Mouse (Mus musculus) spleen, adult 2 months (tissue): ENCODE measurements around the gene Tpk1. TPM values are rescaled to one million over a fixed set of nuclear protein-coding genes. Genes with fewer than 3 reads are reported as not detected.

Experiments
- DNase-seq, 2 experiments: peaks; one replicate each; pipeline versions ENCODE4 v3.0.0 to v3.0.0-alpha.2; 2012 to 2021; ENCODE audit warnings: low spot score in 2 of 2, low read depth in 1 of 2
- H3K27ac ChIP-seq: fragments of 200-500 bp; 2 replicates; pipeline ENCODE4 v1.5.1; 2012; ENCODE audit warnings: low read length, inconsistent platforms; ENCODE audit not compliant: insufficient read depth
- H3K27me3 ChIP-seq: fragments of 200-500 bp; 2 replicates; pipeline ENCODE4 v1.6.1; 2012; ENCODE audit warnings: mild to moderate bottlenecking, moderate library complexity, low read length, inconsistent platforms; ENCODE audit not compliant: control insufficient read depth, insufficient read depth
- H3K36me3 ChIP-seq: fragments of 200-500 bp; 2 replicates; pipeline ENCODE4 v1.6.1; 2012; ENCODE audit warnings: mild to moderate bottlenecking, low read length, inconsistent platforms; ENCODE audit not compliant: control insufficient read depth, insufficient read depth
- H3K4me1 ChIP-seq: fragments of 200-500 bp; 2 replicates; pipeline ENCODE4 v1.6.1; 2011; ENCODE audit warnings: inconsistent platforms; ENCODE audit not compliant: control insufficient read depth, insufficient read depth, insufficient read length
- H3K4me3 ChIP-seq: fragments of 200-500 bp; 2 replicates; pipeline ENCODE4 v1.5.1; 2011; ENCODE audit warnings: mild to moderate bottlenecking, inconsistent platforms; ENCODE audit not compliant: insufficient read depth, insufficient read length; ENCODE audit errors: extremely low read depth
- CTCF ChIP-seq: fragments of 200-500 bp; IDR thresholded peaks from 2 replicates; pipeline ENCODE4 v1.5.1; 2011; ENCODE audit warnings: mild to moderate bottlenecking, inconsistent platforms; ENCODE audit not compliant: insufficient read depth, insufficient read length, insufficient replicate concordance; ENCODE audit errors: extremely low read depth
- POLR2A ChIP-seq: fragments of 200-500 bp; IDR thresholded peaks from 2 replicates; pipeline ENCODE4 v1.6.1; 2011; ENCODE audit warnings: low read depth, low read length, inconsistent platforms
- WGBS: fragments of 180-500 bp; shearing (Covaris S2); methylation state at CpG from one replicate; pipeline ENCODE4 v1.1.7; 2018; 5-methylcytosine and 5-hydroxymethylcytosine counted together
- polyA plus RNA-seq: library from polyadenylated mRNA; depleted of rRNA; stranded (reverse); fragments of >200 nt; gene quantifications from 2 replicates; pipeline ENCODE4 v1.2.3, GENCODE M21; 2012

The Tpk1 gene
- polyA plus RNA-seq, 1 experiment = 1.6 TPM

- WGBS = 23% methylated on average over 3 of the region's 3 CpGs
- Histone ChIP-seq H3K27me3 (no peaks in the 10 kb centered on the region), H3K36me3 (no peaks in the 10 kb centered on the region), H3K4me3 (no peak overlapping the region), H3K27ac (no peak overlapping the region), H3K4me1 (no peaks in the 10 kb centered on the region)
- no peak for DNase-seq
- no peak for TF ChIP-seq POLR2A
- TF ChIP-seq CTCF = no peak
Measured at GRCm38 (mm10) chr6:43619258-43619657, 46.8 kb downstream of the Tpk1 start.

- H3K4me1 ChIP-seq = no peaks in the 10 kb centered on the region; the same call in 1 of the 2 replicates
- H3K4me3 ChIP-seq = no peak overlapping the region
- no peaks in the 10 kb centered on the region for H3K36me3 ChIP-seq
- H3K27me3 ChIP-seq = no peaks in the 10 kb centered on the region
- 88% methylated on average over 2 of the region's 2 CpGs for WGBS
- TF ChIP-seq CTCF (no peak), POLR2A (no peak)
- no peak overlapping the region for H3K27ac ChIP-seq
- no peak for DNase-seq
Measured at GRCm38 (mm10) chr6:43611770-43612169, 54.3 kb downstream of the Tpk1 start.

DNA sequence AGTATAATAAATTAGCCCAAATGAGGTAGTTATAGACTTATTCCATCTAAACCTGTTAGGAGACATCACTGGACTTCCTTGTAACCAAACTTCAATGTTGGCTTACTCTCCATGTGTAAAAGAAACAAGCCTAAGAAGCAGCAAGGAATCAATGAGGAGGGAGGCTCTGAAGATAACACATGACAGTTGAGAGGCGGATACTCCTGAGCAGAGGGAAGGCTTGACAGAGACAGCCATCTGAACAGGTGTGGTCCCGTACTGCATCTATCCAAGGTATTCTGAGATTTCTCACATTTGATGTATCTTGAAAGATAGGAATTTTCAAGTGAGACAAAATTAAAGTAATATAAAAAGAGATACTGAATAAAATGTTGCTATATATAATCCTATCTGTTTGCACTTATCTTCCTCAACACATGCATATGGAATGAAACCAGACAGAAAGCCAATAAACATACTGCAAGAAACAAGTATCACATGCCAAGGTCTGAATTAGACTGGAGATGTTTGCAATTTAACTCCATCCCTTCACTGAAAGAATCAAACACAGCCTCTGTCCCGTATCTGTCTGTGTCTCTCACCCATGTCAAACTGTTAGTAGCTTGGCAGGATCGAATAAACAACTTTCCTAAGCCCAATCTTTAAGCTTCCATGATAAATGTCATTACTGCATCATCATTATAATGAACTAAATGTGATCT, 75.1 kb downstream of the Tpk1 start:
- no peaks in the 10 kb centered on the region for H3K27me3 ChIP-seq
- no peak overlapping the region for H3K27ac ChIP-seq
- TF ChIP-seq CTCF = no peak
- no peak for TF ChIP-seq POLR2A
- H3K36me3 ChIP-seq = no peaks in the 10 kb centered on the region; the same call in 1 of the 2 replicates
- WGBS = 91% methylated on average over 4 of the region's 4 CpGs
- H3K4me3 ChIP-seq = no peak overlapping the region
- no peak for DNase-seq
- no peaks in the 10 kb centered on the region for H3K4me1 ChIP-seq

DNA sequence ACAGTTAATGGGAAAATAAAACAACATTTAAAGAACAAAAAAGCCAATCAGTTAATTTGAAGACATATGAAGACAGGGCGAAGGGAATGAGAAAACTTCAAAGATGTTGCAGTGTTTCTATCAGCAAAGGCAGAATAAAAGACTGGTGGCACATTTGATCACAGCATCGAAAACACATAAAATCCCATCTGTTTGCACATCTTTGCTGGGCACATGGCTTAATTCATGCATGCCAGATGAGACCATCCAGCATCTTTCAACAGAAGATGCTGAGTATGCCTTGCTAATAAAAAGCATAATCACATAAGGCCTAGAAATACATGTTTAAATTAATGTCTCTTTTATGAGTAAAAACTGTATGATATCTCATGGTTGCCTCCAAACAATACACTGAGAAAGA, 80.8 kb downstream of the Tpk1 start:
- no peak overlapping the region for H3K27ac ChIP-seq
- H3K4me3 ChIP-seq = no peak overlapping the region
- 92% methylated on average over 2 of the region's 2 CpGs for WGBS
- no peaks in the 10 kb centered on the region for H3K4me1 ChIP-seq
- TF ChIP-seq CTCF (no peak), POLR2A (no peak)
- H3K36me3 ChIP-seq = no peaks in the 10 kb centered on the region
- H3K27me3 ChIP-seq = no peaks in the 10 kb centered on the region
- DNase-seq = no peak

DNA sequence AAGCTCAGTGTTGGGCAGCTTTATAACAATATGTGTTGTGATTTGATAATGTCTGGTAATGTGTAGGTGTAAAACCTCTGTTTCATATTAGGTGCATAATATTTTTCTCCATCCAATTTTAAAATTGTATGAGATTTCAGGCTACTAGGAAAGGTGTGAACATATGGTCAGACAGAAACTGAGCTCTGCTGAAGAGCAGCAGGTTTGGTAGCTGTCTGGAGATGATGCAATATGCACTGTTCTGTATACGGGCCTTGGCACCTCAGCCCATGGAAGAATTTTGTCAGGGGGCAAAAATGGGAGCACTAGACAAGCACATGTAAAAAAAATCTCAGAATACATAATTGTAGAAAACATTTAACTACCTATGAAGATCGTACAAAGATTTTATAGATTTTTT, 84.3 kb downstream of the Tpk1 start:
- no peaks in the 10 kb centered on the region for H3K27me3 ChIP-seq
- WGBS = 93% methylated on average over 2 of the region's 2 CpGs
- TF ChIP-seq CTCF = no peak
- TF ChIP-seq POLR2A = no peak
- no peaks in the 10 kb centered on the region for H3K36me3 ChIP-seq
- H3K4me1 ChIP-seq = no peaks in the 10 kb centered on the region
- H3K4me3 ChIP-seq = no peak overlapping the region
- no peak overlapping the region for H3K27ac ChIP-seq
- no peak for DNase-seq

DNA sequence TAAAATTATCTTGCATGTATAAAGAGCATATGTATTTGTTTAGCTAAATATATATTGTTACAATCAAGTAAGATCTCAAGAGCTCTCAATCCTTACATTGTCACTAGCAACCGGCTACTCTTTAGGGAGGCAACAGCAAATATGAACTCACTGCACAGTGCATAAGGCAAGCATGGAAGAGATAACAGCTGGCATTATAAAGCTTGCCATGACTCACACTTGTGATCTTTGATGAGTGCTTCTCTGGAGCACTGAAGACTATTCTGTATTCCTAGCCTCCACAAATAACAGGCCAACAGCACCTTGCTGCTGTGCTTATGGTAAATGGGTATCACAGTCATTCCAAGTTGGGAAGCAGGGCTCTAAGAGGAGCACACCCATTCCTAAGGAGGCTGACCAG, 98.2 kb downstream of the Tpk1 start:
- no peak overlapping the region for H3K27ac ChIP-seq
- no peak for TF ChIP-seq CTCF
- no peak for TF ChIP-seq POLR2A
- H3K27me3 ChIP-seq = no peaks in the 10 kb centered on the region
- no peak for DNase-seq
- WGBS = 87% methylated on average over 1 of the region's 1 CpGs
- H3K4me3 ChIP-seq = no peak overlapping the region
- H3K4me1 ChIP-seq = no peaks in the 10 kb centered on the region
- H3K36me3 ChIP-seq = no peaks in the 10 kb centered on the region

- no peak for DNase-seq
- Histone ChIP-seq H3K4me1 (no peaks in the 10 kb centered on the region), H3K27ac (no peak overlapping the region), H3K36me3 (no peaks in the 10 kb centered on the region), H3K27me3 (no peaks in the 10 kb centered on the region), H3K4me3 (no peak overlapping the region)
- 90% methylated on average over 4 of the region's 4 CpGs for WGBS
- TF ChIP-seq POLR2A = no peak
- no peak for TF ChIP-seq CTCF
Measured at GRCm38 (mm10) chr6:43562474-43562873, 103.6 kb downstream of the Tpk1 start.
